Mouse (Mus musculus): ENCODE results near the gene Ran.
"Not testable (repeated sequence)": the region's sequence is repeated elsewhere in the genome, so short reads cannot be mapped to it uniquely, and the experiment has no call there.

GRCm38 (mm10) chr5:128977466-128977865 is 42.4 kb upstream of the Ran start:
- TF ChIP-seq POLR2A (IDR thresholded peaks at IDR 0.05; ENCODE audit: low read depth, low read length); CTCF (IDR thresholded peaks at IDR 0.05; ENCODE audit: extremely low read depth, insufficient read depth, insufficient read length, insufficient replicate concordance): not testable (repeated sequence)
